Mouse (Mus musculus) embryonic facial prominence, embryonic 14.5 days (tissue): ENCODE results near the gene Tcf7l2. TPM values are rescaled to one million over a fixed set of nuclear protein-coding genes. Genes with fewer than 3 reads are reported as not detected.

Source experiments
- ATAC-seq: fragments of 200-750 bp; cut with Nextera tagmentation; 2 replicates; pipeline ENCODE4 v1.8.0; 2017; ENCODE audit warnings: low read depth, moderate number of reproducible peaks, moderate TSS enrichment
- DNase-seq: peaks from one replicate; pipeline ENCODE4 v3.0.0-alpha.2; 2015; ENCODE audit warnings: low spot score
- H3K27ac ChIP-seq: fragments of 300-500 bp; sonication (generic); replicated peaks from 2 replicates; pipeline ENCODE4 v1.5.1; 2014; ENCODE audit warnings: low read depth, mild to moderate bottlenecking, low read length, moderate library complexity
- H3K27me3 ChIP-seq: fragments of 300-500 bp; sonication (generic); replicated peaks from 2 replicates; pipeline ENCODE4 v1.6.1; 2014; ENCODE audit warnings: low read length; ENCODE audit not compliant: control insufficient read depth, insufficient read depth
- H3K36me3 ChIP-seq: fragments of 300-500 bp; sonication (generic); 2 replicates; pipeline ENCODE4 v1.6.1; 2014; ENCODE audit warnings: low read length, mixed read lengths; ENCODE audit not compliant: control insufficient read depth, insufficient read depth
- H3K4me1 ChIP-seq: fragments of 300-500 bp; sonication (generic); 2 replicates; pipeline ENCODE4 v1.6.1; 2014; ENCODE audit warnings: antibody characterized with exemption, low read length; ENCODE audit not compliant: control insufficient read depth, insufficient read depth
- H3K4me2 ChIP-seq: fragments of 300-500 bp; sonication (generic); 2 replicates; pipeline ENCODE4 v1.6.1; 2014; ENCODE audit warnings: low read depth, mild to moderate bottlenecking, low read length, moderate library complexity, mixed read lengths
- H3K4me3 ChIP-seq: fragments of 300-500 bp; sonication (generic); 2 replicates; pipeline ENCODE4 v1.5.1; 2014; ENCODE audit warnings: low read depth, mild to moderate bottlenecking, low read length
- H3K9ac ChIP-seq: fragments of 300-500 bp; sonication (generic); 2 replicates; pipeline ENCODE4 v1.6.1; 2014; ENCODE audit warnings: low read depth, mild to moderate bottlenecking, low read length, moderate library complexity, mixed read lengths
- H3K9me3 ChIP-seq: fragments of 300-500 bp; sonication (generic); 2 replicates; pipeline ENCODE4 v1.6.1; 2016; ENCODE audit warnings: low read length; ENCODE audit not compliant: control insufficient read depth
- WGBS: fragments of 180-500 bp; shearing (Covaris S2); extraction: QIAGEN DNeasy Blood & Tissue Kit; methylation state at CpG from one replicate; pipeline ENCODE4 v1.1.7; 2014; 5-methylcytosine and 5-hydroxymethylcytosine counted together
- polyA plus RNA-seq: library from polyadenylated mRNA; unstranded; fragments of >200 nt; fragmentation: Nextera tagmentation; extraction: Ambion mirVana; gene quantifications from 2 replicates; pipeline ENCODE4 v1.2.1, GENCODE M21; 2014

Tcf7l2 gene
- polyA plus RNA-seq, 1 experiment from 2014 or later = 106 TPM

- peaks cover 19% of the 10 kb centered on the region; the same call in 1 of the 2 replicates for H3K36me3 ChIP-seq
- H3K4me3 ChIP-seq = no peak overlapping the region
- H3K27ac ChIP-seq = no peak overlapping the region
- H3K27me3 ChIP-seq = no peaks in the 10 kb centered on the region
- H3K9me3 ChIP-seq = no peaks in the 10 kb centered on the region
- 70% methylated on average over 8 of the region's 8 CpGs for WGBS
- DNase-seq (no peak), ATAC-seq (no peak)
- H3K4me1 ChIP-seq = peaks cover 11% of the 10 kb centered on the region
- no peak overlapping the region for H3K9ac ChIP-seq
- no peak overlapping the region for H3K4me2 ChIP-seq
Observed at GRCm38 (mm10) chr19:55794194-55794945, 52.8 kb downstream of the Tcf7l2 start.

- ATAC-seq (no peak), DNase-seq (no peak)
- H3K4me3 ChIP-seq = no peak overlapping the region
- no peak overlapping the region for H3K4me2 ChIP-seq
- no peak overlapping the region for H3K9ac ChIP-seq
- H3K4me1 ChIP-seq = peaks cover 11% of the 10 kb centered on the region
- peaks cover 19% of the 10 kb centered on the region; the same call in 1 of the 2 replicates for H3K36me3 ChIP-seq
- WGBS = 91% methylated on average over 5 of the region's 5 CpGs
- H3K9me3 ChIP-seq = no peaks in the 10 kb centered on the region
- H3K27ac ChIP-seq = no peak overlapping the region
- no peaks in the 10 kb centered on the region for H3K27me3 ChIP-seq
Observed at GRCm38 (mm10) chr19:55794946-55795340, 53.3 kb downstream of the Tcf7l2 start.

- DNase-seq = no peak
- WGBS = 77% methylated on average over 7 of the region's 7 CpGs
- no peak for ATAC-seq
- Histone ChIP-seq H3K4me1 (peaks cover 11% of the 10 kb centered on the region), H3K4me3 (no peak overlapping the region), H3K9me3 (no peaks in the 10 kb centered on the region), H3K9ac (no peak overlapping the region), H3K27ac (no peak overlapping the region), H3K36me3 (peaks cover 19% of the 10 kb centered on the region; the same call in 1 of the 2 replicates), H3K27me3 (no peaks in the 10 kb centered on the region), H3K4me2 (no peak overlapping the region)
Observed at GRCm38 (mm10) chr19:55795349-55795748, 53.7 kb downstream of the Tcf7l2 start.

GRCm38 (mm10) chr19:55797834-55798233, 56.2 kb downstream of the Tcf7l2 start:
- Histone ChIP-seq H3K9me3 (no peaks in the 10 kb centered on the region), H3K4me1 (peaks cover 6% of the 10 kb centered on the region), H3K27ac (no peak overlapping the region), H3K9ac (no peak overlapping the region), H3K27me3 (no peaks in the 10 kb centered on the region), H3K4me3 (no peak overlapping the region), H3K36me3 (0 out of 2 replicates have a peak, but pooled peaks cover 6% of the 10 kb centered on the region), H3K4me2 (no peak overlapping the region)
- 87% methylated on average over 3 of the region's 3 CpGs for WGBS
- ATAC-seq = no peak
- no peak for DNase-seq

GRCm38 (mm10) chr19:55799411-55799810, 57.8 kb downstream of the Tcf7l2 start:
- Histone ChIP-seq H3K4me1 (peaks cover 3% of the 10 kb centered on the region), H3K9ac (no peak overlapping the region), H3K4me3 (no peak overlapping the region), H3K27ac (no peak overlapping the region), H3K4me2 (no peak overlapping the region), H3K27me3 (no peaks in the 10 kb centered on the region), H3K9me3 (no peaks in the 10 kb centered on the region), H3K36me3 (no peaks in the 10 kb centered on the region)
- DNase-seq = no peak
- ATAC-seq = no peak

- Histone ChIP-seq H3K4me1 (peaks cover 3% of the 10 kb centered on the region), H3K27me3 (no peaks in the 10 kb centered on the region), H3K27ac (no peak overlapping the region), H3K4me2 (no peak overlapping the region), H3K9ac (no peak overlapping the region), H3K36me3 (0 out of 2 replicates have a peak, but pooled peaks cover 3% of the 10 kb centered on the region), H3K9me3 (no peaks in the 10 kb centered on the region), H3K4me3 (no peak overlapping the region)
- ATAC-seq (no peak; the same call in 1 of the 2 replicates), DNase-seq (no peak)
- WGBS = 95% methylated on average over 4 of the region's 4 CpGs
Observed at GRCm38 (mm10) chr19:55800059-55800458, 58.4 kb downstream of the Tcf7l2 start.

GRCm38 (mm10) chr19:55803121-55803520, 61.5 kb downstream of the Tcf7l2 start:
- Histone ChIP-seq H3K4me2 (no peak overlapping the region), H3K9ac (no peak overlapping the region), H3K9me3 (no peaks in the 10 kb centered on the region), H3K36me3 (peaks cover 8% of the 10 kb centered on the region; the same call in 1 of the 2 replicates), H3K4me3 (no peak overlapping the region), H3K27ac (no peak overlapping the region), H3K27me3 (no peaks in the 10 kb centered on the region), H3K4me1 (peaks cover 19% of the 10 kb centered on the region)
- DNase-seq (no peak), ATAC-seq (no peak)
- WGBS = 77% methylated on average over 1 of the region's 1 CpGs

GRCm38 (mm10) chr19:55803797-55804196, 62.2 kb downstream of the Tcf7l2 start:
- no peak for DNase-seq
- ATAC-seq = no peak
- H3K4me1 ChIP-seq = peaks cover 19% of the 10 kb centered on the region
- WGBS = 89% methylated on average over 12 of the region's 12 CpGs
- no peak overlapping the region for H3K4me2 ChIP-seq
- H3K9me3 ChIP-seq = no peaks in the 10 kb centered on the region
- H3K27me3 ChIP-seq = no peaks in the 10 kb centered on the region
- H3K4me3 ChIP-seq = no peak overlapping the region
- no peak overlapping the region for H3K27ac ChIP-seq
- peaks cover 8% of the 10 kb centered on the region; the same call in 1 of the 2 replicates for H3K36me3 ChIP-seq
- H3K9ac ChIP-seq = no peak overlapping the region

GRCm38 (mm10) chr19:55804795-55805194, 63.2 kb downstream of the Tcf7l2 start:
- no peak overlapping the region for H3K9ac ChIP-seq
- DNase-seq (no peak), ATAC-seq (no peak)
- no peaks in the 10 kb centered on the region for H3K27me3 ChIP-seq
- H3K4me1 ChIP-seq = peaks cover 19% of the 10 kb centered on the region
- H3K9me3 ChIP-seq = no peaks in the 10 kb centered on the region
- H3K36me3 ChIP-seq = peaks cover 8% of the 10 kb centered on the region; the same call in 1 of the 2 replicates
- H3K4me3 ChIP-seq = no peak overlapping the region
- WGBS = 76% methylated on average over 7 of the region's 7 CpGs
- H3K4me2 ChIP-seq = no peak overlapping the region
- no peak overlapping the region for H3K27ac ChIP-seq
